Mouse (Mus musculus): ENCODE results near the gene Tmem254c.
"Not testable (repeated sequence)": the region's sequence is repeated elsewhere in the genome, so short reads cannot be mapped to it uniquely, and the experiment has no call there.

Tmem254c gene

GRCm38 (mm10) chr14:26067325-26067633 is at the start of gene Tmem254c:
Gene Tmem254c (minus strand): TSS chr14:26067355.
- not testable (repeated sequence) for DNase-seq (ENCODE audit: low spot score)

GRCm38 (mm10) chr14:26097622-26098021 is 30.5 kb upstream of the Tmem254c start:
- not testable (repeated sequence) for DNase-seq (ENCODE audit: low spot score)

GRCm38 (mm10) chr14:26081997-26082396 is 14.8 kb upstream of the Tmem254c start, which contains the start of gene Cphx3:
Gene Cphx3 (plus strand): TSS chr14:26082297.
- DNase-seq (ENCODE audit: low spot score), result not testable (repeated sequence)

GRCm38 (mm10) chr14:26081216-26081615 is 14.1 kb upstream of the Tmem254c start, which contains the start of gene Cphx2:
Gene Cphx2 (plus strand): TSS chr14:26081516.
- not testable (repeated sequence) for DNase-seq (ENCODE audit: low spot score)

GRCm38 (mm10) chr14:26076620-26077390 is 9.7 kb upstream of the Tmem254c start:
- not testable (repeated sequence) for DNase-seq (ENCODE audit: low spot score)

- not testable (repeated sequence) for DNase-seq (ENCODE audit: low spot score)
Observed at GRCm38 (mm10) chr14:26066574-26067324, 406 bp downstream of the Tmem254c start.

GRCm38 (mm10) chr14:26059362-26059761 is 7.8 kb downstream of the Tmem254c start:
- DNase-seq (ENCODE audit: low spot score), result not testable (repeated sequence)

GRCm38 (mm10) chr14:26058184-26058583 is 9.0 kb downstream of the Tmem254c start:
- DNase-seq (ENCODE audit: low spot score), result not testable (repeated sequence)

GRCm38 (mm10) chr14:26048767-26049166 is 18.4 kb downstream of the Tmem254c start:
- not testable (repeated sequence) for DNase-seq (ENCODE audit: low spot score)

- not testable (repeated sequence) for DNase-seq (ENCODE audit: low spot score)
Observed at GRCm38 (mm10) chr14:26047026-26047425, 20.1 kb downstream of the Tmem254c start.

GRCm38 (mm10) chr14:26045007-26045406 is 22.1 kb downstream of the Tmem254c start:
- not testable (repeated sequence) for DNase-seq (ENCODE audit: low spot score)

GRCm38 (mm10) chr14:26042611-26043010 is 24.5 kb downstream of the Tmem254c start, which contains the start of gene Gm9780:
Gene Gm9780 (minus strand): TSS chr14:26042711.
- DNase-seq (ENCODE audit: low spot score), result not testable (repeated sequence)

GRCm38 (mm10) chr14:26035439-26035838 is 31.7 kb downstream of the Tmem254c start:
- not testable (repeated sequence) for DNase-seq (ENCODE audit: low spot score)

- DNase-seq (ENCODE audit: low spot score), result not testable (repeated sequence)
Observed at GRCm38 (mm10) chr14:26034364-26034763, 32.8 kb downstream of the Tmem254c start.

- DNase-seq (ENCODE audit: low spot score), result not testable (repeated sequence)
Observed at GRCm38 (mm10) chr14:26025653-26026052, 41.5 kb downstream of the Tmem254c start.

- DNase-seq (ENCODE audit: low spot score), result not testable (repeated sequence)
Observed at GRCm38 (mm10) chr14:26022831-26023230, 44.3 kb downstream of the Tmem254c start.

- DNase-seq (ENCODE audit: low spot score), result not testable (repeated sequence)
Observed at GRCm38 (mm10) chr14:26021555-26021954, 45.6 kb downstream of the Tmem254c start.

GRCm38 (mm10) chr14:26016414-26016813 is 50.7 kb downstream of the Tmem254c start:
- not testable (repeated sequence) for DNase-seq (ENCODE audit: low spot score)
